Mouse (Mus musculus) retina, adult 2 months (tissue): ENCODE measurements around the gene Ckmt1.

ENCODE experiments used
- DNase-seq: peaks from one replicate; pipeline ENCODE4 v3.0.0-alpha.2; 2012; ENCODE audit warnings: low read depth, low spot score

Ckmt1 gene

GRCm38 (mm10) chr2:121412843-121413386 is 55.4 kb downstream of the Ckmt1 start:
- no peak for DNase-seq
